Mouse (Mus musculus) layer of hippocampus, adult 18-20 months (tissue): Measurements from ENCODE around the gene Snapc1. TPM values are rescaled to one million over a fixed set of nuclear protein-coding genes. Genes with fewer than 3 reads are reported as not detected.

Experiments used
- DNase-seq, 2 experiments: peaks; one replicate each; pipeline ENCODE4 v3.0.0; 2022; ENCODE audit warnings: low spot score in 2 of 2
- long read RNA-seq: library from polyadenylated mRNA; stranded (forward); transcript quantifications from one replicate; pipeline ENCODE4 v2.0.0, GENCODE M21; 2021
- total RNA-seq, 2 experiments: library from RNA; stranded (reverse); gene quantifications; 2 replicates each; pipeline ENCODE4 v1.2.3; 2021

The Snapc1 gene
- 10 to 100 TPM; 41.1 to 42.9 TPM for total RNA-seq
- long read RNA-seq, full-length matches to known transcripts: 33 of 41 reads
- long read RNA-seq, partial matches to known transcripts: 1 of 41 reads
- long read RNA-seq, other reads (novel, unspliced or antisense): 7 of 41 reads

DNA sequence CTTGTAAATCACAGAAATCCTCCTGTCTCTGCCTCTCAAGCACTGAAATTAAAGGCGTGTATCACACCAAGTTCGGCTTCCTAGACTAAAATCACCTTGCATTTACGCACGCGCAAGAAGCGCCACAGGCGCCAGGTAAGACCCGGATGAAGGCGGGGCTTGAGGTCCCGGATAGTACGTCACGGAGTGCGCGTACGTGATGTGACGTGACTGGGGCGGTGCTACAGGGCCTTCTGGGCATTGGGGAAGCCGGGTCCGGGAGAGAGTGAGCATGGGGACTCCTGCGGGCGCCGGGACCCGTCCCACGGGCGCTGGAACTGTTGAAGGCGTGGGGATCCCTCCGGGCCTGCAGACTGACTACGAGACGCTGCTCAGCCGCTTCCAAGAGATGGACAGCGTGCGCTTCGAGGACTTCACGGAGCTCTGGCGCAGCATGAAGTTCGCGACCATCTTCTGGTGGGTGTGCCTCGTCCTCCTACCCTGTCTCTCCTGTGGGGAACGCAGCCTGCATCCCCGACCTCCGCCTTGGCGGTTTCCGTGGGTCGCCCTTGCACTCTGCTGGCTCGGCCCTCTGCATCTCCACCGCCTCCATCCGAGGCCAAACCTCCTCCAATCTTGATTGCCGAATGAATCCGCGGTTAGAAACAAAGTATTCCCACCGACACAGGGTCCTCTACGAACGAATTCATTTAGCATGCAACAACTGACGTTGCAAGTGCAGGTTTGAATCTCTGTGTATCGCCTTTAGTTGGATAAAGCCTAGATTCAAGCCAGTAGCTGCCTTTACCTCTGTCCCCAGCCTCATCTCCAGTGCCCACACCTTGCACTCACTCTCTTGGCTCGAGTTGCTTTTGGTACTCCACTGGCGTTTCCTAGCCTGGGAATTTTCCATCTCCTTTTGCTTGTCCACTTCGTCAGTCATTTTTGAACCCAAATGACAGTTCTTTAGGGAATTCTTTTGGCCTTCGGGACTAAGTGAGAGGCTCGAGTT is at the start of gene Snapc1:
Snapc1 (plus strand) TSS at position 191 of the 991 bp plus-strand sequence.
- peak; percentile 96 to 99 for DNase-seq

DNA sequence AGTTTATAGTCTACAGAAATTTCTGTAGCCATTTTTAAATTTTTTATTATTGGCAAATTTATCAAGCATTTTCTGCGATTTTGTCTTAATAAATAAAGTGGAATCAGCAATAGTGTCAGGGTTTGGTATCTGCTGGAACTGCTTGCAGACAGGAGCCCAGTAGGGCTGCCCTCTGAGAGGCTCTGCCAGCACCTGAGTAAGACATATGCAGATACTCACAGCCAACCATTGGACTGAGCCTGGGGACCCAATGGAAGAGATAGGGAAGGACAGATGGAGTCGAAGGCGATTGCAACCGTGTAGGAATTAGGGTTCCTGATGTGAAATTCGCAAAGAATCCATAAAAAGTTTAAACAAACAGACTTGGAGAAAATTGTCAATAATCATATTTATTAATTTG is 45.8 kb upstream of the Snapc1 start:
- DNase-seq: no peak

DNA sequence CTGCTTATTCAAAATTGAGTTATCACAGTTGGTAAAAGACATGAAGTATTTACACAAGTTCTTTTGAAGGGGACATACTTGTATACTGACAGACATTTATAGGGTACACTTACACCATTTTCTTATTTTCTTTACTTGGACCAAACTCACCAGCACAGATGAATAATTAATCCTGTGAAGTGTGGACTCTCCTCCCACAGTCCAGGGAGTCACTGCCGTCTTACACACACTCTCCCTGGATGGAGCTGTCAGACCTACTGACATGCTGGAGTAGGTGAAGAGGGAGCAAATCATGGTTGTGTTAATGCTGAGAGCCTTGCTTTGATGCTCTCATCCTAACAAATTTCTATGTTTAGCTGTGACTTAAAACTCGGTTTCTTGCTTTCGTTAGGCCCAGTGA is 34.0 kb upstream of the Snapc1 start:
- no peak for DNase-seq

DNA sequence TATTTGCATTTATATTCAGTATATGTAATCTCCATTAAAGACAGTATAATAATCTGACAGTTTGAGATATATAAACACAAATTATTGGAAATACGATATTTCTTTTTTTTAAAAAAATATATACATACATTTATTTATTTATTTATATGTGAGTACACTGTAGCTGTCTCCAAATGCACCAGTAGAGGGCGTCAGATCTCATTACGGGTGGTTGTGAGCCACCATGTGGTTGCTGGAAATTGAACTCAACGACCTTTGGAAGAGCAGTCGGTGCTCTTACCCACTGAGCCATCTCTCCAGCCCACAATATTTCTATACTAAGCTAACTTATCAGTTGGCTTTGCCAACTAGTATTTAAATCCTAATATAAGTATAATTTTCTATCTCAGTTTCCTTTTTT is 33.0 kb upstream of the Snapc1 start:
- no peak for DNase-seq

DNA sequence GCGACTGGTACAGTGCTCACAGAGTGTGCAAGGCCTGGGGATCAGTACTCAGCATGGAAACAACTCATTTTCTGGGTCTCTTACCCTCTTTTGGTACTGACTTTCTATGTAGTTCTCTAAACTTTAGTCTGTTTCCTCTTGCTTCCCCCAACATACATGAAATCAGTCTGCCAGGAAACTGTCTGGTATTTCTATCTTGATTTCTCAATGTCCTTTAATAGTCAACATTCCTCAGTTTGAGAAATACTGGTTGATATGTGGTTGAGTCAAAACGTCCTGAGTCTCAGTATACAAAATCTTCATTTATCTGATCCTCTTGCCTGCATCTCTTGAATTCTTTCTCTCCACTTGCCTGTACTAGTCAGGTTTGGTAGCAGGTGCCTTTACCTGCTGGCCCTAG is 29.8 kb upstream of the Snapc1 start:
- no peak for DNase-seq

DNA sequence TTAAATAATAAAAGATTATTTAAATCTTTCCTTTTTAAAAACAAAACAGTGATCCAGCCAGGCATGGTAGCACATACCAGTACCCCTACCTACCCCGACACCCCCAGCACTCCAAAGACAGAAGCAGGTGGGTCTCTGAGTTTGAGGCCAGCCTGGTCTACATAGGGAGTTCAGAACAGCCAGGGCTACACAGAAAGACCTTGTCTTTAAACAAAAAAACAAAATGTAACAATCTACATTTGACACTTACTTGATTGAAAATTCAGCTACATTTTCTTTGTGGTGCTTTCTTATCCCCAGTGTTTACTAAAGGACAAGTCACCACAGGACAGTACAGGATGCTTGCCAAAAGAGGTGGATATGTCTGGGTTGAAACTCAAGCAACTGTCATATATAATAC is 26.9 kb upstream of the Snapc1 start, which contains the start of gene Gm49321:
Gm49321 (plus strand) TSS at position 301 of the 400 bp plus-strand sequence.
- DNase-seq: no peak

DNA sequence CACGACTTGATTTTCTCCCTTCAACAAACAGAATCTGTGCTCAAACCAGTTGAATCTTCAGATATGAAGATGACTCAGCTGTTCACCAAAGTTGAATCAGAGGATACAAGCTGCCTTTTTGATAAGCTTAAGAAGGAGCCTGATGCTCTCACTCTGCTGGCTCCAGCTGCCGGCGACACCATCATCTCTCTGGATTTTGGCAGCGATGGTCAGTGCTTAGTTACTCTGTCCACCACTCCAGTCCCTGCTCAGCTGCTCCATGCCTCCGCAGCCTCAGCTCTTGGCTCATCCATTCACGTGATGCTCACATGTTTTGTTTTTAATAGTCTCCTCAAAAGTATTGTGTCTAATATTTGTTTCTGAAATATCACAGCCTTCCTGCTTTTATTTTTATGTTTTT is 24.7 kb upstream of the Snapc1 start:
- DNase-seq: no peak

DNA sequence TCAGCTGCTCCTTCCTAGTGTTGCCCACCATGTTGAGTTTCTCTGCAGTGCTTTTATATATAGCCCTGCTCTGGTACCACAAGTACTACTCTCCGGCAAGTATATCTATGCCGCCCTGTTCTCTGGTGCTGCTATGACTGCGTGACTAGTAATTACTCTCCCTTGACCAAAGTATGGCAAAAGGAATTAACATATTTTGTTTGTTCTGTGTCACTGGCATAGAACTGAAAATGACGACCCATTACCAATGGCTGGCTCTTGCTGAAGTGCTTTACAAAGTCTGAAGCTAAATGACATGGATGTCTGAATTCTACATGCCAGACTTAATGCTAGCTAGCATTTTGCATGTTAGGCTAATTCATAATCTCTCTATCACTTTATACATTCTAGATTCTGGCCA is 15.9 kb upstream of the Snapc1 start:
- no peak for DNase-seq

DNA sequence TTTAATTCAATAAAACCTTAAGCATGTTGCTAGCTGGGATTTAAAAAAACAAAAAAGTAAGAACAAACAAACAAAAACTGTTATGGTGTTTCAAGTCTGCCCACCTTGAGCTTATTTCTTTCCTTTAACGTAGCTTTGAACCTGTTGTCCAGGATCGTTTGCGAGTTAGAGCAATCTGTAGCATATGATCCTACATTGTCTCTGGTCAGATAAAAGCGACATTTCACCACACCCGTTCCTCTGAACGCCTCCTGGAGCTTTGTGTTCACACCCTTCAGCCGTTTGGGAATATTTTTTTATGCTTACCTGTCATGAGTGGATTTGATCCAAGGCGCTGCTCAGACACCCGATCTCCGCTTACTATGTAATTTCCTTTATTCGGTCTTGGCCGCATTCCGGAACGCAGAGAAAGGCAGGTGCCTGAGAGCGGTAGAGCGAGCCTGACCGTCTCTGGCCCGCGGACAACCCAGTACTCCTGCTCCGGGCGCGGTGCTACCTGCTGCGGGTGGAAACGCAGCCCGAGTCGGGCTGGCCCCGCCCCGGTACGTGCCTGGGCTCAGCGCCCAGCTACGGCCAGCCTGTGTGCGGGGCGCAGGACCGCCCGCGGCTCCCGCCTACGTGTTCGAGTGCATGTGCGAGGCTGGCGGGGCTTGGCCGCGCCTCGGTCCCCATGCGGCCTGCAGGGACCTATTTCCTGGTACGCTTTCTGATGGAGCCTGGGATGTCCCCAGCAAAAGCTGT is 14.8 kb upstream of the Snapc1 start:
- peak; percentile 14 to 35 for DNase-seq

DNA sequence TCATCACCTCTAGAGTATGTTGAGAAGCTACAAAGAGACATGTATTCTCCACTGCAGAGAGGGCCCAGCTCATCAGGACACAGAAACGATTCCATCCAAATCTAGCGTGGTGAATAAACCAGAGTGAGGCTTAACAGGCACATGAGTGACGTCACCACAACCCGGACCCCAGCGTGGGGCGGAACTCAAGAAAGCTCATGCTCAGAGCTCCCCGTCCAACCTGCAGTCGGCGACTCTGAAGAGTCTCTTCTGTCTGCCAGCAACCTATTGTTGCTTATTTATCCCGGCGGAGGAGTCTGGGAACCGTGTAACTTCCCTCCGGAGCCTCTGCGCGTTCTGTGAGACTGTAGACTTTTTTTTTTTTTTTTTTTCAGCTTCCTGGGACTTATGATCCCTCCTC is 11.4 kb upstream of the Snapc1 start:
- no peak for DNase-seq

DNA sequence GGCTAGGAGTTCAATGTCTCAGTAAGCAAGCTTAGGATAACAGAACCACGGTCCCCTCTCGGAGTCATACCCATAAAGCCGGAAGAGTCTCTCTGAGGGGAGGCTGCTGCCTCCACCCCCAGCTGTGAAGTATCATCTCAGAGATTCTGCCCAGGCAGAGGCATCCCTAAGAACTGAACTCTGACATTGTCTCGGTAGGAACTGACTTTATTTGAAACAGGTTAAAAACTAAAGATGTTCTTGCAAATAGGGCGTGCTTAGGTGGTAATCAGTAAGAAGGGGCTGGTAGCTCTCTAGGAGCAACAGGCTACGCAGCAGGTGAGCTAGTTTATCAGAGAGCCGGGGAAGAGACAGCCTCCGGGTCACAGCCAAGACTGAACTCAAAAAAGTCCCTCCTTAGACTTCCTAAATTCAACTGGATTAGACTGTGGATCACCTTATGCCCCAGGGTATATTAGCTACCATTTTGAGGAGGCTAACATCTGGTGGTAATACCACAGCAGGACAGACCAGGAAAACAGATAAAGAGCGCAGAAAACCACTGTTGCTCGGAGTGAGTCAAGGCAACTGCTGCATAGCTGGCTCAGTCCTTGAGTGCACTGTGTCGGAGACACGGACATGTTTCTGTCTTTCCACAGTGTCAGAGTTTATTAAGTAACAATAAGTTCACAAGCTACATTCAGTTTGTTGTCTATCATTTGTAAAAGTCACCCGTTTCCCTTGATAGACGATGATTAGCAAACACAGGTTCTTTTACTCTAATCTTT is 10.7 kb upstream of the Snapc1 start:
- DNase-seq: no peak

DNA sequence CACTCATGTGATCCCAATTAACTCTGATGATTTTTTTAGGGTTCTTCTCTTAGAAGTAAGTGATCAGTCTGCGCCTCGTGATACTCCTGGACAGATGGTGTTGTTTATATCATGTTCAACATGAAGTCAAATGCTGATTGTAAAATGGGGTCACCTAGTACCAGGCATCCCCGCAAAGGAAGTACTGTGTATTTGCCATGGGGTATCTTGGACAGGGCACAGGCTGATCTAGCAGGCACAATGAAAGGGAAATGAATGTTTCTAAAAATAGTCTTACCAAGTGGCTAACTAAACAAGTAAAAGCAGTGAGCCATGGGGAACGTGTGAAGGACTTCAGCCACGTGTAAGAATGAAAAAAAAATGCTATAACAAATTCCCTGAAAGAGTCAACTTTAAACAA is 9.5 kb upstream of the Snapc1 start:
- DNase-seq: no peak

DNA sequence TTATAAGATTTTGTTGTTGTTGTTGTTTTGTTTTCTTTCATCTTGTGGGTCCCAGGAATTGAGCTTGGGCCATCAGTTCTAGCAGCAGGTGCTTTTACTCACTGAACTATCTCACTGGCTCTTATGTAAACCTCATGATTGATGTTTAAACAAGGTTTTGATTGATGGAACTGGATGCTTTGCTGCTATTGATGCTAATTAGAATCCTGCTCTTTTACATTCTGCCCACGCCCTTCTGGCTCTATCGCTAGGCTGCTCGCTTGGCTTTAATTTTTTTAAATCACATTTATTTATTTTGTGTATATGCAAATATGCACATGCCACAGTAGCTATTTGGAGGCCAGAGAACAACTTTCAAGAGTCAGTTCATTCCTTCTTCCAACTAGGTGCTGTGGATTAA is 6.6 kb upstream of the Snapc1 start:
- peak; percentile 73 to 91 for DNase-seq

DNA sequence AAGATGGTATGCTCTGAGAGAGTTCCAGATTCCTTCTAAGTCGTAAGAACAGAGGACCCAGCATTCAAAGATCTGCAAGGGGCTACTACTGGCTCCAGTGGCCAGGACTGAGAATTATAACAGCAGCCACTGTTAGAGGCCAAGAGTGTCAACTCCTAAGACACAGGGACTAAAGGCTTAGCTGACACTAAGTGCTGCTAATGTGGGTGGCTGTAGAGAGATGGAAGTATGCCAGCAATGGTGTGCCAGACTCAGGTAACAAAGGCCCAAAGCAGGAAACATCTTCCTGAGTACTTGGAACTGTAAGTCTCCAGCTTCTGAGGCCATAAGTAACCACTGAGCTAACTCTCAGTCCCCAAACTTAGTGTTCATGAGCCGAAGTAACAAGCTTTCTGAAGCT is 5.5 kb upstream of the Snapc1 start:
- no peak for DNase-seq

DNA sequence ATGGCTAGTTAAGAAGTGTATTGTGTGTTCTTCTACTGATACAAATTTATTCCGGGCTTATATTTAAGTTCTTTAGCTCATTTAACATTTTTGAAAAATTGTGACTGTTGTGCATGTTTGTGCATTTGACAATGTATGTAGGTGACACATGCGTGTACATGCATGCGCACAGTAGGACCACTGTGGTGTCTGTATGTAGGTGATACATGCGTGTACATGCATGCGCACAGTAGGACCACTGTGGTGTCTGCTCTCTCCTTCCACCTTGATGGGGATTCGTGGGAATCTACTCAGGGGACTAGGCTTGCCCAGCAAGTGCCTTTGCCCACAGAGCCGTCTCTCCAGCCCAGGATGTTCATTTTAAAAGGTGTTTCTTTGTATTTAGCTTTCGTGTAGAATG is 4.9 kb downstream of the Snapc1 start:
- DNase-seq: no peak

DNA sequence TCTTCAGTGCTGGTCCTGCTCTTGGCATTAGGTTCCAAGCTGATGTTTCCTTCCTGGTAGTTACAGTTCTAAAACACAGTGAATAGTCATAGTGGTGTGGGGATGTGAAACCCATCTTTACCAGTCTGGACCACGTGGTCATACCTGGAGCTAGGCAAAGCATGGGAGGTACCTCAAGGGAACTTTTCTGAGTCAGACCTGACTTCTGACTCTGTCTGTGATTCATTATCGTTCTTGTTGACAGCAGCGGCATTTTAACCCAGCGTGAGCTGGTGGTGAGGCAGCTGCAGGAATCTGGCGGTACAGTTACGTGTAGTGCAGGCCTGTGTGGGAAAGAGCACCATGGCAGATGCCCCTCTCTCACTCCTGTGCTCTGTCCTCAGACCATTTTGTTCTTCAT is 10.3 kb downstream of the Snapc1 start:
- no peak for DNase-seq

DNA sequence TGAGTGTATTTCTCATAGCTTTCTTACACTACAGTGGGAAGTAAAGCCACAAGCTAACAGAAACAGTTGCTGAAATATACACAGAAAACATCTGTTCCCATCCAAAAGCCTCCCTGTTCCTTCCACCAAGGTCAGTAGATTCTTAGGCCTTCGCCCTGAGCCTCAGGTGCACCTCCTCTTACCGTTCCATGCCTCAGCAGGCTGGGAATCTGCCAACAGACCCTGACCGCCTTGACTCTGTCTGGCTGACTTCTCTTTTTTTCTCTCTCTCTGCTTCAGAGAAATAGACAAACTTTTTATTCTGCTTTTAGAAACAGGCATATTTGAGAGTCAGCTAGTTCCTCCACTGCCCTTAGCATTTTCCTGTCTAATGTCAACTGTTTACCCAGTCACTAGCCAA is 13.9 kb downstream of the Snapc1 start:
- DNase-seq: no peak

DNA sequence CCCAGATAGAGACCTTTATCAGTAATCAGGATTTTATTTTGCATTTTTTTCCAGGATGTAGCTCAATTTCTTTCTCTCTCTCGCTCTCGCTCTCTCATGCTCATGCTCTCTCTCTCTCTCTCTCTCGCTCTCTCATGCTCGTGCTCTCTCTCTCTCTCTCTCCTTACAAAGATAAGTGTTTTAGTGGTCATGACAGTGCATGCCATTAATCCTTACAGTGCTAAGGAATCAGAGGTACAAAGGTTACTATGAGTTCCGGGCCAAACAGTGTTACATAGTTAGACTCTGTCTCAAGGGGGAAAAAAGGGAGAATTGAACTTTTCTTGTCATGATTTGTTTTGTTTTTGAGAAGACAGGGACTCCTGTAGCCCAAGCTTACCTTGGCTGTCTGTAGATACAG is 15.4 kb downstream of the Snapc1 start:
- no peak for DNase-seq

DNA sequence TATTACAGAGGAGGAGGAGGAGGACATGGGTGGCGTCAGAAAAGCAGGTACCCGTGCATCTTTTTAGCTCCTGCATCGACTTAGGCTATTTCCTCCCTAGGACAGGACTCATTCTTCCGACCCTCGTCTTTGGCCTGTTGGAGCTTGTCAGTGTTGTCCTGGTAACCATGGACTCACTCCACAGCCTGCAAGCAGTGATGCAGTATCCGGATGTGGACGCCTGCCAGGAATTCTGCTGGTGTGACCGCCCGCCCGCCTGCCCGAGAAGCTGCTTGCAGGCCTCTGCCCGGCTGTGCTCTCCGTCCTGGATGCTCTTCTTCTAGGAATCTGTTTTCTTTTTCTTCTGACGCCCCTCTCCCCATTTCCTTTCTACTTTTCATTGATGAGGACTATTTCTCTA is 18.3 kb downstream of the Snapc1 start:
- DNase-seq: peak; percentile 54 to 77

DNA sequence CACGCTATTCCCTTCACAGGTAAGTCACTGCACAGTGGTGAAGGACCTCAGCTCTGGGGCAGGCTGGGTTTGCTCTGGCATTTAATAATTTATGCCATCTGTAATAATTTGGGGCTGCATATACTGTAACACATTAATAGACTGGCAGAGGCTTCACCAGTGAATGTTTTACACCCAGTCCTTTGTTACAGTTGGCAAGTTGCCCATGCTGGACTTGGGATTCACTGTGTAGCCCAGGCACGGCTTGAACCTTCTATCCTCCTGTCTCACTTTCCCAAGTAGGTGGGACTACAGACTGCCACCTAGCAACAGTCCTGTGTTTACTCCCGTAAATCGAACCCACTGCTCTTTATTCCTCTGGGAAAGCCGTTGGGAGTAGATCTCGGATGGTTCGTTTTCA is 22.0 kb downstream of the Snapc1 start:
- DNase-seq: no peak

DNA sequence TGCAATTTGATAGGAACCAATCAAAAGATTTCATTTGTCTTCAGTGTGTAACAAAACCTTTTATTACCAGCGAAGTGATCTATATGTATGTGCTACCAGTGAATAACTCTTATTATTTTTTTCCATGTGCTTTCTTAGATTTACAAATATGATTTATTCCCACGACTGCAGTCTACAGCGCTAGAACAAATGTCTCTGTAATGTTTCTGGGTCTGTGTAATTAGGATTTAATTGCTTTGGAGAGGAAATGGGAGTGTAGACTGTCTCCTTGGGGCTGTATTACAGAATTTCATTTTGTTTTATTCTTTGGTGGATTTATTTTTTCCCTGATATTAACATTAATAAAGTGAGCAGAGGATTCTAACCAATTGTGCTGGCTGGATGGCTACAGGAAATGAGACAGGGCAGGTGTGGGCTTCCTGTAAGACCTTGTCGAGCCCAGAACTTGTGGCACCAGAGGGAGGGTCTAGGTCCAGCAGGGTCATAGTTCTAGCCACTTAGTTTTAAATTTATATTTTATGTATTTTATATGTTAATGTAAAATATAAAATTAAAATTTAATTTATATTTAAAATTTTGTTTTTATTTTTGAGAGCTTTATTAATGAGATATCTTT is 24.2 kb downstream of the Snapc1 start:
- no peak for DNase-seq
